Mouse (Mus musculus) stomach, embryonic 14.5 days (tissue): ENCODE measurements around the gene Olfr1493-ps1. TPM values are rescaled to one million over a fixed set of nuclear protein-coding genes. Genes with fewer than 3 reads are reported as not detected.

Experiments used
- polyA plus RNA-seq: library from polyadenylated mRNA; unstranded; fragments of >200 nt; fragmentation: Nextera tagmentation; extraction: Ambion mirVana; gene quantifications from 2 replicates; pipeline ENCODE4 v1.2.1, GENCODE M21; 2014

Olfr1493-ps1 gene
- polyA plus RNA-seq, 1 experiment from 2014 or later, result not detected

Other genes with a start within 250 kb of the Olfr1493-ps1 start
- gene Olfr1475, start 243.1 kb upstream of the Olfr1493-ps1 start, polyA plus RNA-seq, result not detected in 2 replicates
- not detected in 2 replicates for gene Olfr1477, start 222.7 kb upstream of the Olfr1493-ps1 start, polyA plus RNA-seq
- not detected in 2 replicates for gene Olfr1480, start 195.4 kb upstream of the Olfr1493-ps1 start, polyA plus RNA-seq
- gene Olfr1484, start 139.8 kb upstream of the Olfr1493-ps1 start, polyA plus RNA-seq, result not detected in 2 replicates
- gene Olfr1487, start 105.9 kb upstream of the Olfr1493-ps1 start, polyA plus RNA-seq, result not detected in 2 replicates
- not detected in 2 replicates for gene Olfr1489, start 91.7 kb upstream of the Olfr1493-ps1 start, polyA plus RNA-seq
- gene Olfr1490, start 72.2 kb upstream of the Olfr1493-ps1 start, polyA plus RNA-seq, result not detected in 2 replicates
- not detected in 2 replicates for gene Olfr1491, start 26.0 kb upstream of the Olfr1493-ps1 start, polyA plus RNA-seq
- not detected in 2 replicates for gene Olfr1494, start 16.4 kb downstream of the Olfr1493-ps1 start, polyA plus RNA-seq
- not detected in 2 replicates for gene Olfr1495, start 41.3 kb downstream of the Olfr1493-ps1 start, polyA plus RNA-seq
- not detected in 2 replicates for gene Olfr1496, start 54.6 kb downstream of the Olfr1493-ps1 start, polyA plus RNA-seq
- gene Olfr1497, start 74.9 kb downstream of the Olfr1493-ps1 start, polyA plus RNA-seq, result not detected in 2 replicates
- gene Olfr1499, start 96.2 kb downstream of the Olfr1493-ps1 start, polyA plus RNA-seq, result not detected in 2 replicates
- gene Olfr1500, start 107.2 kb downstream of the Olfr1493-ps1 start, polyA plus RNA-seq, result not detected in 2 replicates
- not detected in 2 replicates for gene Olfr1501, start 127.4 kb downstream of the Olfr1493-ps1 start, polyA plus RNA-seq
- gene Olfr1502, start 138.5 kb downstream of the Olfr1493-ps1 start, polyA plus RNA-seq, result not detected in 2 replicates
- gene Olfr1504, start 174.7 kb downstream of the Olfr1493-ps1 start, polyA plus RNA-seq, result not detected in 2 replicates
- not detected in 2 replicates for gene Olfr1505, start 190.3 kb downstream of the Olfr1493-ps1 start, polyA plus RNA-seq